Mouse (Mus musculus): ENCODE measurements at regions not wholly inside any gene's neighbourhood (a gene's known extent, or its start where the extent isn't known, plus 50 kb on each side); places are given as distances from the start of the nearest gene placed in this dataset.
"Not testable (repeated sequence)": the region's sequence is repeated elsewhere in the genome, so short reads cannot be mapped to it uniquely, and the experiment has no call there.

GRCm38 (mm10) chr17:50346451-50347192 lies 53.2 kb upstream of the Dazl start:
- no peak for DNase-seq
- intact Hi-C loops (cut with DNase I): no loop called here

GRCm38 (mm10) chr17:50353818-50354217 lies 60.4 kb upstream of the Dazl start:
- intact Hi-C loops (cut with DNase I); DNase-seq: not testable (repeated sequence)

- intact Hi-C loops (cut with DNase I): no loop called here
- DNase-seq: no peak
These were observed 60.9 kb upstream of the Dazl start for GRCm38 (mm10) chr17:50354357-50354756.

- intact Hi-C loops (cut with DNase I): no loop called here
These were observed 68.3 kb upstream of the Dazl start for GRCm38 (mm10) chr17:50361657-50362233.

DNA sequence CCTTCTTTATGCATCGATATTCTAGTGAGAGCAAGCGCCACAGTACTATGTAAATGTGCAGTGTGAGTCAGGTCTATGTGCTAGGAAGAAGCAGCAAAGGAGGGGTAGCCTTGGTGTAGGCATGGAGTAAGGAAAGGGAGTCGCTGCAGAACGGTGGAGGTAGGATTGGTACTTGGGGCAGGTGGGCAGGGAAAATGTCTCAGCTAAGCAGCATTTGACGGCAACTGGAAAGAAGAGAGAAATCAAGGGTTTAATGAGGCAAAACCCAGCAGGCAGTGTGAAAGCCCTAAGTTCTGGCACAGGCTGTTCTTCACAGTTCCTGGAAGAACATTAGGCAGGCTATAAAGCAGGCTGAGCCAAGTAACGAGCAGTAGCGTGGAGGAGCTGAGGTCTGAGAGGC lies 72.0 kb upstream of the Dazl start:
- DNase-seq: no peak
- intact Hi-C loops (cut with DNase I): no loop called here

More at GRCm38 (mm10) chr17:50361657-50362233, 68.3 kb upstream of the Dazl start:
- DNase-seq: no peak

DNA sequence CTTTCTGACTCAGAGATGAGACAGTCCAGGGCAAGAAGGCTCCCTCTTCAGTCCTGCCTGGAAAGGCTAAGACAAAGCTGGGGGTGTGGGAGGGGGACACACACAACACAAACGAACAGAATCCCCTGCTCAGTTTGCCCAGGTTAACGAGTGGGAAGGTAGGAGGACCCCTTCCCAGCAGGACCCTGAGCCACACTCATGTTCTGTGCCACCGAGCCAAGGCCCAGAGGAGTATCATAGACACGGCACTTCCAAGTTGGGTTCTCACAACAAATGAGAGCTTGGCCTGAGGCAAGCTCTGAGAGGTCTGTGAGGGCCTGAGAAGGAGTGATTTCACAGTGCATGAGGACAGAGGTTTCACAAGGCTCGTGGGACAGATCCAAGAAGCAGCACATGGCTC lies 72.7 kb upstream of the Dazl start:
- no peak for DNase-seq
- intact Hi-C loops (cut with DNase I): no loop called here

- DNase-seq: peak in 1 of 2 experiments; percentile 25
- intact Hi-C loops (cut with DNase I): no loop called here
These were observed 75.9 kb upstream of the Dazl start for GRCm38 (mm10) chr17:50369216-50369875.

- intact Hi-C loops (cut with DNase I): no loop called here
- DNase-seq: no peak
These were observed 77.0 kb upstream of the Dazl start for GRCm38 (mm10) chr17:50370484-50370883.

- intact Hi-C loops (cut with DNase I): no loop called here
- DNase-seq: no peak
These were observed 80.2 kb upstream of the Dazl start for GRCm38 (mm10) chr17:50373496-50374141.

GRCm38 (mm10) chr17:50375465-50375864 lies 82.0 kb upstream of the Dazl start:
- intact Hi-C loops (cut with DNase I): no loop called here
- DNase-seq: no peak

DNA sequence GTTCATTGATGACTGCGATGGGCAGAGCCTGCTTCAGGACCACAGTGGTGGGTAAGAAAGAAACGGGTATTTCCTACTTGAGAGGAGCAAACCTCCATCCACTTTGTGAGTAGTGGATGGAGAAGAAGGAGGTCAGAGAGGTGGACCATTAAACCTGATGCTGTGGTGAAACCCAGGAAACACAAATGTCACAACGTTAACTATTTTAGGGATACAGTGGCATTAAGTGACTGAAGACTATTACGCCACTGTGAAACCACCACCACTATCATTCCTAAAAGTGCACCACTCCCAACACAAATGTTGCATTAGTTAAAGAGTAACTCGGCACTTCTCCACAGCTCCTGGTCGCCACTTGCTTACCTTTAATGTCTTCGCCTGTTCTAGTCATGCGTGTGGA lies 83.3 kb upstream of the Dazl start:
- no peak for DNase-seq
- intact Hi-C loops (cut with DNase I): no loop called here

GRCm38 (mm10) chr17:50378141-50378727 lies 84.8 kb upstream of the Dazl start:
- no peak for DNase-seq
- intact Hi-C loops (cut with DNase I): no loop called here

DNA sequence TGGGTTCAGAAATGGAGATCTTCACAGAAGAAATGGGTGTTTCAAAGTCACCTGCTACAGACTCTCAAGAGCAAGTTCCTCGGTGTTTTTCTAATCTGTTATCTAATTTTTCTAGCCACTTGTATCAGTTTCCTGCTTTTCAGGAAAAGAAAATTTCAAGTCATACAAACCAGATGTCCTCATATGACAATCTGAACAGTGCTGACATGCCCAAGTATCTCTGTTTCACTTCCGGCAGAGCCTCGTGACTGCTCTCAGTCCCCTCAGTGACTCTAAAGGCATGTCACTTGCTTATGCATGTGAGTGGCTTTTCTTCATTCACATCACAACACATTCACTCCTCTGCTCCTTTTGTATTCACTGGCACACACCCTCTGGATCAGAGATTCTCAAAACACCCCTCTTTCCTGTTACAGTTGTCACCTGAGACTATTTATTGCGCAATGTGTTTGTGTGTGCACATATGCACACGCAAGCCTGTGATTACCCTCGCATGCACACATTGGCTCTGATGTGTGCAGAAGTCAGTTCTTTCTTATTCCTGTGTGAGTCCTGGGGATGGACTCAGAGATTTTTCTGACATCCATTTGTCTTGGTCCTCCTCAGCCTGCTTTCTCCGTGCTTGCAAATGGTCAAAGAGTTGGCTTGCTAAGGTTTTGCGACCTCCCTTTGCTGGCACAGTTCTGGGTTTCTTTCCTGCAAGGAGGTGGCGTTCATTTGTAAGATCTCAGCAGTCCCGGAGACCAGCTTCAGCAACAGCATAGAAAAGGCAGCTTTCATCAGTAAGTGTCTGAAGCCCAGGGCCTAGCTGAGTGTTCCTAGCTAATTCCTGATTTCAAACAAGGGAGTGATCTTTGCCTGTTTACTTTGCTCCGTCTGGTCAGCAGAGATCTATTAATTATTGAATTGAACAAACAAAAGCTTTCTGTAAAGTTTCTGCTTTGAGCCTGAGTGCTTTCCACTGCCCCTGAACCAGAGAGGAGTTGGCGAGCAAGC lies 95.6 kb upstream of the Dazl start:
- intact Hi-C loops (cut with DNase I): no loop called here
- no peak for DNase-seq

- intact Hi-C loops (cut with DNase I): no loop called here
- no peak for DNase-seq
These were observed 96.7 kb upstream of the Dazl start for GRCm38 (mm10) chr17:50390151-50390550.

- intact Hi-C loops (cut with DNase I): no loop called here
These were observed 97.8 kb upstream of the Dazl start for GRCm38 (mm10) chr17:50391207-50391606.

GRCm38 (mm10) chr17:50391996-50392395 lies 98.6 kb upstream of the Dazl start:
- no peak for DNase-seq
- intact Hi-C loops (cut with DNase I): no loop called here

More at GRCm38 (mm10) chr17:50391207-50391606, 97.8 kb upstream of the Dazl start:
- DNase-seq: no peak

GRCm38 (mm10) chr17:50392428-50392827 lies 99.0 kb upstream of the Dazl start:
- intact Hi-C loops (cut with DNase I): no loop called here

DNA sequence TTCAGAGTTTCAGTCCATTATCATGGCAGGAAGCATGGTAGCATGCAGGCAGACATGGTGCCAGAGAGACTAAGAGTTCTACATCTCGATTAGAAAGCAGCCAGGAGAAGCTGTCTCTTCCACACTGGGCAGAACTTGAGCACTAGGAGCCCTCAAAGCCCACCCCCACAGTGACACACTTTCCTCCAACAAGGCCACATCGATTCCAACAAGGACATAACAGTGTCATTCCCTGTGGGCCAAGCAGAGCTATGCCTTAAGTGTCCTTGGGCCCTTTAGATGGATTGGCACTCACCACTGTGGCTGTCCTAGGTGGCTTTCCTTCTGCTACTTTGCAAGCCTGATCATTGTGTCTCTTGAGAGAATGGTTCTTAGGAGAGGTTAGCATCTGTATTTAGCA lies 99.5 kb upstream of the Dazl start:
- intact Hi-C loops (cut with DNase I): no loop called here
- DNase-seq: no peak

More at GRCm38 (mm10) chr17:50392428-50392827, 99.0 kb upstream of the Dazl start:
- DNase-seq: no peak

GRCm38 (mm10) chr17:50393698-50394097 lies 100.3 kb upstream of the Dazl start:
- intact Hi-C loops (cut with DNase I): no loop called here
- no peak for DNase-seq

GRCm38 (mm10) chr17:50394801-50395200 lies 101.4 kb upstream of the Dazl start:
- intact Hi-C loops (cut with DNase I): no loop called here
- DNase-seq: no peak

Data from gastrocnemius, postnatal 36 days (tissue).